11 mouse cellular contexts compared by ENCODE assay signal in genomic region chr7:25306614-25306996, GRCm38 (mm10). TPM values are rescaled to one million over a fixed set of nuclear protein-coding genes. Genes with fewer than 3 reads are reported as not detected.
DNase-seq lines count a peak whose midpoint lies in the region; ATAC-seq lines count a peak whose summit lies in the region.
"Had no signal": no experiment of that assay in that cellular context is flagged by ENCODE, and none has a peak within 500 bp of the region (broad histone marks: within the 10 kb centered on the region; RNA-seq: fewer than 3 reads in every experiment).

No protein-coding gene starts in this region.

- peaks cover 47% of the 10 kb centered on the region for H3K27me3 ChIP-seq in heart, embryonic 10.5 days (ENCODE audit: insufficient read depth, poor library complexity, severe bottlenecking)
- H3K27me3 ChIP-seq in forebrain, embryonic 10.5 days (ENCODE audit: poor library complexity, severe bottlenecking), result peaks cover 69% of the 10 kb centered on the region
- H3K27me3 ChIP-seq in hindbrain, embryonic 15.5 days, result peaks cover 8% of the 10 kb centered on the region
- H3K27me3 ChIP-seq in midbrain, embryonic 16.5 days (ENCODE audit: control insufficient read depth, insufficient read depth, low read depth, low read length), result peaks cover 8% of the 10 kb centered on the region

- no peak overlapping the region for H3K27ac ChIP-seq in heart, embryonic 10.5 days
- H3K27ac ChIP-seq in forebrain, embryonic 10.5 days, result no peak overlapping the region
- H3K27ac ChIP-seq in hindbrain, embryonic 15.5 days (replicated peaks), result peak overlapping the region; percentile 87
- peak overlapping the region; percentile 92 for H3K27ac ChIP-seq in midbrain, embryonic 16.5 days (ENCODE audit: low read length)

- H3K9ac ChIP-seq in hindbrain, embryonic 15.5 days, result peak overlapping the region; percentile 76; the same call in 1 of the 2 replicates
- H3K9ac ChIP-seq in midbrain, embryonic 16.5 days (ENCODE audit: low read depth, low read length), result peak overlapping the region; percentile 98

- intact Hi-C loops in heart, postnatal 25 days (cut with DNase I), result no loop called here

- H3K4me3 ChIP-seq in heart, embryonic 10.5 days, result peak overlapping the region; percentile 70
- H3K4me3 ChIP-seq in forebrain, embryonic 10.5 days, result peak overlapping the region; percentile 62
- peak overlapping the region; percentile 57 for H3K4me3 ChIP-seq in hindbrain, embryonic 15.5 days
- peak overlapping the region; percentile 86 for H3K4me3 ChIP-seq in midbrain, embryonic 16.5 days (ENCODE audit: low read depth, low read length)

- no peak for DNase-seq in heart, embryonic 10.5 days (ENCODE audit: low spot score)
- DNase-seq in heart, postnatal 25 days (ENCODE audit: low spot score), result no peak
- DNase-seq in forebrain, embryonic 10.5 days (ENCODE audit: extremely low spot score, low spot score), result no peak
- no peak for DNase-seq in right cerebral cortex, postnatal 10 days (ENCODE audit: low spot score in 2 of 2)
- no peak for DNase-seq in layer of hippocampus, postnatal 25 days (ENCODE audit: extremely low spot score in 1 of 2, low spot score in 1 of 2)
- DNase-seq in right cerebral cortex, postnatal 36 days (ENCODE audit: low spot score in 2 of 2), result no peak

- 44% methylated on average over 2 of the region's 2 CpGs for WGBS in heart, embryonic 10.5 days
- WGBS in forebrain, embryonic 10.5 days, result 45% methylated on average over 2 of the region's 2 CpGs
- 42% methylated on average over 2 of the region's 2 CpGs for WGBS in hindbrain, embryonic 15.5 days
- WGBS in midbrain, embryonic 16.5 days, result 47% methylated on average over 2 of the region's 2 CpGs

- H3K4me2 ChIP-seq in hindbrain, embryonic 15.5 days, result peak overlapping the region; percentile 64
- H3K4me2 ChIP-seq in midbrain, embryonic 16.5 days (ENCODE audit: low read length), result peak overlapping the region; percentile 84

- ATAC-seq in hindbrain, embryonic 15.5 days (ENCODE audit: low FRiP score, low read depth), result peak; percentile 23; the same call in 1 of the 2 replicates
- peak; percentile 15; the same call in 1 of the 2 replicates for ATAC-seq in midbrain, embryonic 16.5 days

- peaks cover 11% of the 10 kb centered on the region for H3K4me1 ChIP-seq in heart, embryonic 10.5 days
- H3K4me1 ChIP-seq in forebrain, embryonic 10.5 days, result peaks cover 25% of the 10 kb centered on the region
- peaks cover 19% of the 10 kb centered on the region for H3K4me1 ChIP-seq in hindbrain, embryonic 15.5 days (replicated peaks)
- peaks cover 11% of the 10 kb centered on the region; the same call in 1 of the 2 replicates for H3K4me1 ChIP-seq in midbrain, embryonic 16.5 days (ENCODE audit: control insufficient read depth, insufficient read depth, low read length)

- no peaks in the 10 kb centered on the region; the same call in 1 of the 2 replicates for H3K9me3 ChIP-seq in heart, embryonic 10.5 days
- H3K9me3 ChIP-seq in forebrain, embryonic 10.5 days, result no peaks in the 10 kb centered on the region
- no peaks in the 10 kb centered on the region for H3K9me3 ChIP-seq in hindbrain, embryonic 15.5 days
- no peaks in the 10 kb centered on the region for H3K9me3 ChIP-seq in midbrain, embryonic 16.5 days (replicated peaks; ENCODE audit: control insufficient read depth, low read length, poor library complexity, severe bottlenecking)

- no peaks in the 10 kb centered on the region for H3K36me3 ChIP-seq in heart, embryonic 10.5 days
- no peaks in the 10 kb centered on the region for H3K36me3 ChIP-seq in forebrain, embryonic 10.5 days (replicated peaks)
- H3K36me3 ChIP-seq in hindbrain, embryonic 15.5 days, result peaks cover 8% of the 10 kb centered on the region; the same call in 1 of the 2 replicates
- peaks cover 8% of the 10 kb centered on the region; the same call in 1 of the 2 replicates for H3K36me3 ChIP-seq in midbrain, embryonic 16.5 days (ENCODE audit: control insufficient read depth, insufficient read depth, low read length)

RNA-seq across cellular contexts. Expression of gene Tmem145, which starts 0.7 kb away (rescaled TPM):
- polyA plus RNA-seq in heart, embryonic 10.5 days (2016; fragmentation: Nextera tagmentation; extraction: Ambion mirVana), result 0.09 and 0.63 TPM in 2 replicates
- total RNA-seq in heart, postnatal 25 days (2021), result not detected
- polyA plus RNA-seq in forebrain, embryonic 10.5 days (2016; fragmentation: Nextera tagmentation; extraction: Ambion mirVana), result 1.3 and 1.8 TPM in 2 replicates
- 84.1 and 101 TPM in 2 replicates for polyA plus RNA-seq in hindbrain, embryonic 15.5 days (2015; fragmentation: Nextera tagmentation; extraction: Ambion mirVana)
- 83.8 and 98.0 TPM in 2 replicates for polyA plus RNA-seq in midbrain, embryonic 16.5 days (2015; fragmentation: Nextera tagmentation; extraction: Ambion mirVana)
- total RNA-seq in layer of hippocampus, postnatal 25 days (2021), result 10 to 100 TPM; 26.0 to 28.1 TPM
- total RNA-seq: hematopoietic stem cell, adult 5-6 weeks had no signal
- polyA plus RNA-seq: gonadal fat pad, adult 2 months had no signal

RNA-seq across cellular contexts. Expression of gene Prr19, which starts 5.4 kb away (rescaled TPM):
- polyA plus RNA-seq in heart, embryonic 10.5 days (2016; fragmentation: Nextera tagmentation; extraction: Ambion mirVana), result 0.26 and 0.65 TPM in 2 replicates
- total RNA-seq in heart, postnatal 25 days (2021), result not detected
- polyA plus RNA-seq in forebrain, embryonic 10.5 days (2016; fragmentation: Nextera tagmentation; extraction: Ambion mirVana), result 1.4 and 1.7 TPM in 2 replicates
- 3.5 and 4.6 TPM in 2 replicates for polyA plus RNA-seq in hindbrain, embryonic 15.5 days (2015; fragmentation: Nextera tagmentation; extraction: Ambion mirVana)
- polyA plus RNA-seq in midbrain, embryonic 16.5 days (2015; fragmentation: Nextera tagmentation; extraction: Ambion mirVana), result 4.3 and 5.6 TPM in 2 replicates
- total RNA-seq in layer of hippocampus, postnatal 25 days (2021), result not detected
- total RNA-seq: hematopoietic stem cell, adult 5-6 weeks had no signal
- polyA plus RNA-seq: large intestine, adult 2 months had no signal

RNA-seq across cellular contexts. Expression of gene Pafah1b3, which starts 8.8 kb away (rescaled TPM):
- polyA plus RNA-seq in heart, embryonic 10.5 days (2016; fragmentation: Nextera tagmentation; extraction: Ambion mirVana), result 147 and 189 TPM in 2 replicates
- 1 to 10 TPM; 2.7 to 4.3 TPM for total RNA-seq in heart, postnatal 25 days (2021)
- 246 and 257 TPM in 2 replicates for polyA plus RNA-seq in forebrain, embryonic 10.5 days (2016; fragmentation: Nextera tagmentation; extraction: Ambion mirVana)
- polyA plus RNA-seq in hindbrain, embryonic 15.5 days (2015; fragmentation: Nextera tagmentation; extraction: Ambion mirVana), result 558 and 579 TPM in 2 replicates
- 672 and 703 TPM in 2 replicates for polyA plus RNA-seq in midbrain, embryonic 16.5 days (2015; fragmentation: Nextera tagmentation; extraction: Ambion mirVana)
- 10 to 100 TPM; 19.2 to 25.2 TPM for total RNA-seq in layer of hippocampus, postnatal 25 days (2021)

RNA-seq across cellular contexts. Expression of gene Megf8, which starts 10.4 kb away (rescaled TPM):
- polyA plus RNA-seq in heart, embryonic 10.5 days (2016; fragmentation: Nextera tagmentation; extraction: Ambion mirVana), result 10.4 and 11.2 TPM in 2 replicates
- 10 to 100 TPM; 25.1 to 26.6 TPM for total RNA-seq in heart, postnatal 25 days (2021)
- polyA plus RNA-seq in forebrain, embryonic 10.5 days (2016; fragmentation: Nextera tagmentation; extraction: Ambion mirVana), result 15.2 and 16.6 TPM in 2 replicates
- polyA plus RNA-seq in hindbrain, embryonic 15.5 days (2015; fragmentation: Nextera tagmentation; extraction: Ambion mirVana), result 23.9 and 25.1 TPM in 2 replicates
- polyA plus RNA-seq in midbrain, embryonic 16.5 days (2015; fragmentation: Nextera tagmentation; extraction: Ambion mirVana), result 23.2 and 23.4 TPM in 2 replicates
- 10 to 100 TPM; 93.9 to 98.8 TPM for total RNA-seq in layer of hippocampus, postnatal 25 days (2021)

RNA-seq across cellular contexts. Expression of gene Cic, which starts 39.1 kb away (rescaled TPM):
- 17.0 and 28.7 TPM in 2 replicates for polyA plus RNA-seq in heart, embryonic 10.5 days (2016; fragmentation: Nextera tagmentation; extraction: Ambion mirVana)
- 10 to 100 TPM; 61.9 to 65.9 TPM for total RNA-seq in heart, postnatal 25 days (2021)
- 19.4 and 20.6 TPM in 2 replicates for polyA plus RNA-seq in forebrain, embryonic 10.5 days (2016; fragmentation: Nextera tagmentation; extraction: Ambion mirVana)
- polyA plus RNA-seq in hindbrain, embryonic 15.5 days (2015; fragmentation: Nextera tagmentation; extraction: Ambion mirVana), result 32.5 and 38.5 TPM in 2 replicates
- polyA plus RNA-seq in midbrain, embryonic 16.5 days (2015; fragmentation: Nextera tagmentation; extraction: Ambion mirVana), result 33.8 and 38.8 TPM in 2 replicates
- 100 to 1,000 TPM; 176 to 220 TPM for total RNA-seq in layer of hippocampus, postnatal 25 days (2021)

Comparison
In these comparisons a context has a peak if more than half of its experiments do, and no peak if none do; other contexts are left out.
1. H3K27ac ChIP-seq: peak in hindbrain, embryonic 15.5 days (single experiment) and midbrain, embryonic 16.5 days (single experiment); none in heart, embryonic 10.5 days (single experiment) and forebrain, embryonic 10.5 days (single experiment).
2. RNA of gene Tmem145, which starts 0.7 kb away (polyA plus RNA-seq): 84.1 to 101 TPM in hindbrain, embryonic 15.5 days and 83.8 to 98.0 TPM in midbrain, embryonic 16.5 days; 1.3 to 1.8 TPM in forebrain, embryonic 10.5 days and 0.09 to 0.63 TPM in heart, embryonic 10.5 days; every median in the first group is over 10 times any median in the second.
3. Peak in every context shown above with its lines, with median percentiles within 50 percentile points of each other: H3K4me3 ChIP-seq.